In the genomic region with DNA sequence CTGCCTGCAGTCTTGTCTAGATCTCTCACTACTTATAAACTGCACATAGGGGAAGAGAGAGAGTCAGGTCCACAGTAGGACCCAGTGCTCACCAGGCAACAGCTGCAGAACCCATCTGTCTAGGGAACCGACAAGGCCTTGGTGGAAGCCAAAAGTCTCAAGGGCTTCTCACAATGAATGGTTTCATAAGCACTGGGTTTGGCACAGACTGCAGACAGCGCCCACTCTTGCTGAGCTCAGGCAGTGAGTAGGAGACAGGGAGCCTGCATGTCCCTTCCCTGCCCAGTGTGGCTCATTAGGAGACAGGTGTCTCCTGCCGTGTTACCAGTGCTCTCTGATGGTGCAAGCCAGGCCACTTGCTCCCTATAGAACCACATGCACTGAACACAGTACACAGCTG, we compare ENCODE assay signal across 17 mouse cellular contexts. TPM values are rescaled to one million over a fixed set of nuclear protein-coding genes. Genes with fewer than 3 reads are reported as not detected.
DNase-seq lines count a peak whose midpoint lies in the region; ATAC-seq lines count a peak whose summit lies in the region.
"Had no signal": no experiment of that assay in that cellular context is flagged by ENCODE, and none has a peak within 500 bp of the region (broad histone marks: within the 10 kb centered on the region; RNA-seq: fewer than 3 reads in every experiment).

No protein-coding gene starts in this region.

- peak; percentile 70 to 81 for DNase-seq in frontal cortex, adult 2 months (ENCODE audit: extremely low spot score in 1 of 2, low spot score in 1 of 2)
- no peak for DNase-seq in frontal cortex, postnatal 10 days (ENCODE audit: low spot score in 2 of 2)
- DNase-seq in testis, postnatal 10 days (ENCODE audit: low spot score), result peak; percentile 37
- DNase-seq in testis, postnatal 14 days (ENCODE audit: low spot score), result no peak
- peak; percentile 54 to 77 for DNase-seq in left cerebral cortex, adult 9 months (ENCODE audit: low spot score in 2 of 2)
- DNase-seq in lung, postnatal 4 days, result no peak
- no peak for DNase-seq in embryo, embryonic 11 days
- DNase-seq: cerebellum, postnatal 14 days; lung, adult 2 months had no signal

- H3K4me2 ChIP-seq in forebrain, embryonic 13.5 days, result no peak overlapping the region
- H3K4me2 ChIP-seq: embryonic facial prominence, embryonic 13.5 days; forebrain, embryonic 15.5 days; limb, embryonic 12.5 days had no signal

- H3K27ac ChIP-seq in forebrain, embryonic 13.5 days, result no peak overlapping the region
- H3K27ac ChIP-seq: embryonic facial prominence, embryonic 13.5 days; forebrain, embryonic 15.5 days; limb, embryonic 12.5 days had no signal

- no peak overlapping the region for H3K9ac ChIP-seq in forebrain, embryonic 13.5 days
- H3K9ac ChIP-seq: embryonic facial prominence, embryonic 13.5 days; forebrain, embryonic 15.5 days; limb, embryonic 12.5 days had no signal

- no peaks in the 10 kb centered on the region for H3K9me3 ChIP-seq in forebrain, embryonic 13.5 days (replicated peaks)
- H3K9me3 ChIP-seq: embryonic facial prominence, embryonic 13.5 days; forebrain, embryonic 15.5 days; limb, embryonic 12.5 days had no signal

- H3K36me3 ChIP-seq in forebrain, embryonic 13.5 days (ENCODE audit: poor library complexity, severe bottlenecking), result peaks cover 43% of the 10 kb centered on the region

- H3K27me3 ChIP-seq in forebrain, embryonic 13.5 days, result no peaks in the 10 kb centered on the region
- H3K27me3 ChIP-seq: embryonic facial prominence, embryonic 13.5 days; forebrain, embryonic 15.5 days; limb, embryonic 12.5 days had no signal

- H3K4me1 ChIP-seq in forebrain, embryonic 13.5 days, result peaks cover 27% of the 10 kb centered on the region

- no peak overlapping the region for H3K4me3 ChIP-seq in forebrain, embryonic 13.5 days
- H3K4me3 ChIP-seq: embryonic facial prominence, embryonic 13.5 days; forebrain, embryonic 15.5 days; limb, embryonic 12.5 days had no signal

- ATAC-seq in forebrain, embryonic 13.5 days, result no peak
- ATAC-seq: forebrain, embryonic 15.5 days had no signal

- 88% methylated on average over 3 of the region's 3 CpGs for WGBS in forebrain, embryonic 13.5 days

RNA-seq across cellular contexts. Expression of a gene that starts 3.6 kb away (rescaled TPM):
- polyA plus RNA-seq in frontal cortex, adult 2 months (2012; rRNA removed), result 329 and 454 TPM in 2 replicates
- 542 and 587 TPM in 2 replicates for polyA plus RNA-seq in forebrain, embryonic 13.5 days (2015; fragmentation: Nextera tagmentation; extraction: Ambion mirVana)

RNA-seq across cellular contexts. Expression of a gene that starts 10.5 kb away (rescaled TPM):
- 0.23 and 0.28 TPM in 2 replicates for polyA plus RNA-seq in frontal cortex, adult 2 months (2012; rRNA removed)
- 0.10 and 0.11 TPM in 2 replicates for polyA plus RNA-seq in forebrain, embryonic 13.5 days (2015; fragmentation: Nextera tagmentation; extraction: Ambion mirVana)
- polyA plus RNA-seq: embryonic facial prominence, embryonic 13.5 days; forebrain, embryonic 15.5 days; heart, postnatal 0 days; limb, embryonic 12.5 days; lung, adult 2 months; testis, adult 2 months had no signal

RNA-seq across cellular contexts. Expression of a gene that starts 20.6 kb away (rescaled TPM):
- 0.06 and 0.10 TPM in 2 replicates for polyA plus RNA-seq in frontal cortex, adult 2 months (2012; rRNA removed)
- polyA plus RNA-seq in forebrain, embryonic 13.5 days (2015; fragmentation: Nextera tagmentation; extraction: Ambion mirVana), result not detected in 2 replicates
- polyA plus RNA-seq: embryonic facial prominence, embryonic 13.5 days; forebrain, embryonic 15.5 days; heart, postnatal 0 days; kidney, embryonic 16.5 days; limb, embryonic 12.5 days; lung, adult 2 months; spleen, adult 2 months had no signal

RNA-seq across cellular contexts. Expression of a gene that starts 32.6 kb away (rescaled TPM):
- not detected in 2 replicates for polyA plus RNA-seq in frontal cortex, adult 2 months (2012; rRNA removed)
- not detected in 2 replicates for polyA plus RNA-seq in forebrain, embryonic 13.5 days (2015; fragmentation: Nextera tagmentation; extraction: Ambion mirVana)
- polyA plus RNA-seq: embryonic facial prominence, embryonic 13.5 days; forebrain, embryonic 15.5 days; heart, postnatal 0 days; kidney, embryonic 16.5 days; limb, embryonic 12.5 days; lung, adult 2 months; spleen, adult 2 months had no signal

RNA-seq across cellular contexts. Expression of a gene that starts 44.0 kb away (rescaled TPM):
- polyA plus RNA-seq in frontal cortex, adult 2 months (2012; rRNA removed), result not detected in 2 replicates
- not detected in 2 replicates for polyA plus RNA-seq in forebrain, embryonic 13.5 days (2015; fragmentation: Nextera tagmentation; extraction: Ambion mirVana)
- polyA plus RNA-seq: embryonic facial prominence, embryonic 13.5 days; forebrain, embryonic 15.5 days; heart, postnatal 0 days; kidney, embryonic 16.5 days; limb, embryonic 12.5 days; lung, adult 2 months; spleen, adult 2 months; testis, adult 2 months had no signal

Comparison
In these comparisons a context has a peak if more than half of its experiments do, and no peak if none do; other contexts are left out.
1. DNase-seq: peak in frontal cortex, adult 2 months (2 of 2), testis, postnatal 10 days (single experiment) and left cerebral cortex, adult 9 months (2 of 2); none in frontal cortex, postnatal 10 days (0 of 2), testis, postnatal 14 days (single experiment), lung, postnatal 4 days (0 of 2) and embryo, embryonic 11 days (single experiment).